Mouse (Mus musculus) lung, postnatal 0 days (tissue): Measurements from ENCODE around the gene Eif2b3. TPM values are rescaled to one million over a fixed set of nuclear protein-coding genes. Genes with fewer than 3 reads are reported as not detected.
A peak's percentile ranks its signal among the peaks of the same experiment; 100 is the strongest.

Experiments
- ATAC-seq: fragments of 200-750 bp; cut with Nextera tagmentation; 2 replicates; pipeline ENCODE4 v1.8.0; 2017; ENCODE audit warnings: moderate library complexity
- DNase-seq: peaks from one replicate; pipeline ENCODE4 v3.0.0-alpha.2; 2016; ENCODE audit warnings: low spot score
- H3K27ac ChIP-seq: fragments of 300-500 bp; sonication (generic); 2 replicates; pipeline ENCODE4 v1.5.1; 2014; ENCODE audit warnings: antibody characterized with exemption, mild to moderate bottlenecking, low read length, mixed read lengths
- H3K27me3 ChIP-seq: fragments of 300-500 bp; sonication (generic); replicated peaks from 2 replicates; pipeline ENCODE4 v1.6.1; 2014; ENCODE audit warnings: low read length, mixed read lengths; ENCODE audit not compliant: insufficient read depth
- H3K36me3 ChIP-seq: fragments of 300-500 bp; sonication (generic); 2 replicates; pipeline ENCODE4 v1.6.1; 2014; ENCODE audit warnings: low read length, mixed read lengths; ENCODE audit not compliant: insufficient read depth
- H3K4me1 ChIP-seq: fragments of 300-500 bp; sonication (generic); 2 replicates; pipeline ENCODE4 v1.6.1; 2014; ENCODE audit warnings: antibody characterized with exemption, low read depth, low read length, mixed read lengths; ENCODE audit not compliant: insufficient read depth
- H3K4me2 ChIP-seq: fragments of 300-500 bp; sonication (generic); replicated peaks from 2 replicates; pipeline ENCODE4 v1.6.1; 2014; ENCODE audit warnings: low read depth, mild to moderate bottlenecking, low read length, moderate library complexity, mixed read lengths
- H3K4me3 ChIP-seq: fragments of 300-500 bp; sonication (generic); 2 replicates; pipeline ENCODE4 v1.5.1; 2014; ENCODE audit warnings: low read depth, low read length
- H3K9ac ChIP-seq: fragments of 300-500 bp; sonication (generic); replicated peaks from 2 replicates; pipeline ENCODE4 v1.6.1; 2014; ENCODE audit warnings: low read depth, mild to moderate bottlenecking
- H3K9me3 ChIP-seq: fragments of 300-500 bp; sonication (generic); 2 replicates; pipeline ENCODE4 v1.6.1; 2016; ENCODE audit warnings: low read length, mixed read lengths
- CTCF ChIP-seq: IDR thresholded peaks from 2 replicates; pipeline ENCODE4 v1.5.1; 2016; ENCODE audit warnings: antibody characterized with exemption, mild to moderate bottlenecking
- EP300 ChIP-seq: IDR thresholded peaks from 2 replicates; pipeline ENCODE4 v1.6.1; 2016; ENCODE audit warnings: antibody characterized with exemption, mild to moderate bottlenecking, control low read depth
- WGBS: fragments of 180-500 bp; shearing (Covaris S2); extraction: QIAGEN DNeasy Blood & Tissue Kit; methylation state at CpG from one replicate; pipeline ENCODE4 v1.1.7; 2014; 5-methylcytosine and 5-hydroxymethylcytosine counted together
- polyA plus RNA-seq: library from polyadenylated mRNA; unstranded; fragments of >200 nt; fragmentation: Nextera tagmentation; extraction: Ambion mirVana; gene quantifications from 2 replicates; pipeline ENCODE4 v1.2.1, GENCODE M21; 2015

Eif2b3 gene
- 21.9 and 24.7 TPM in 2 replicates for polyA plus RNA-seq

GRCm38 (mm10) chr4:117019206-117020134, at the start of gene Eif2b3:
Gene Eif2b3, plus strand, starts transcription at chr4:117019402.
- peak within 1 kb of the TSS; percentile 70 for H3K4me3 ChIP-seq
- no peaks in the 10 kb centered on the region for H3K36me3 ChIP-seq
- WGBS = under 1% methylated on average over 61 of the region's 61 CpGs
- no peaks in the 10 kb centered on the region for H3K4me1 ChIP-seq
- DNase-seq = peak; percentile 96
- H3K27me3 ChIP-seq = no peaks in the 10 kb centered on the region
- TF ChIP-seq EP300 = no peak
- TF ChIP-seq CTCF = peak; percentile 52
- H3K9ac ChIP-seq = peak within 1 kb of the TSS; percentile 63
- H3K27ac ChIP-seq = 0 out of 2 replicates have a peak within 1 kb of the TSS, but pooled peaks have one; percentile 33
- peak within 1 kb of the TSS; percentile 82 for H3K4me2 ChIP-seq
- peak; percentile 98 for ATAC-seq
- no peaks in the 10 kb centered on the region for H3K9me3 ChIP-seq

GRCm38 (mm10) chr4:116976503-116976902, 42.7 kb upstream of the Eif2b3 start:
- no peak overlapping the region for H3K27ac ChIP-seq
- H3K9me3 ChIP-seq = no peaks in the 10 kb centered on the region
- no peak overlapping the region for H3K4me2 ChIP-seq
- ATAC-seq (no peak), DNase-seq (no peak)
- H3K4me3 ChIP-seq = no peak overlapping the region
- no peaks in the 10 kb centered on the region for H3K36me3 ChIP-seq
- 53% methylated on average over 2 of the region's 2 CpGs for WGBS
- H3K9ac ChIP-seq = no peak overlapping the region
- TF ChIP-seq CTCF = peak; percentile 29
- no peak for TF ChIP-seq EP300
- no peaks in the 10 kb centered on the region for H3K27me3 ChIP-seq
- H3K4me1 ChIP-seq = no peaks in the 10 kb centered on the region

DNA sequence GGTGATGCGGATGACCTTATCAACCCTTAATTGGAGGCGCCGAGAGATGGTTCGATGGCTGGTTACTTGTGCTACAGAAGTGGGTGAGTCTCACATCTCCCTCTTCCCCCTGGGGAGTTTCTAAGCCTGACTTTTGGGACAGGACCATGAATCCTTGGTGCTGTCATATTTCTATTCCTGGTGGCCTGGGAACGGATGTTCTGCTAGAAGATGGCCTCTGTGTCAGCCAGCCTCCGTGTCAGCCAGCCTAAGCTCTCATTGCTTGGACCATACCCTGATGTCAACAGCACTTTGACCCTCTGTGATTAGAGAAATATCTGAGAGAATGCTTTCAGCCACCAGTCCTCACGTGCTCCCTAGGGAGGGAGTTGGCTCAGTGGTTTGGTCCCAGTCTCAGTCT, 33.5 kb upstream of the Eif2b3 start:
- no peaks in the 10 kb centered on the region for H3K9me3 ChIP-seq
- H3K4me3 ChIP-seq = no peak overlapping the region
- H3K9ac ChIP-seq = no peak overlapping the region
- no peak overlapping the region for H3K4me2 ChIP-seq
- no peaks in the 10 kb centered on the region for H3K4me1 ChIP-seq
- H3K27me3 ChIP-seq = no peaks in the 10 kb centered on the region
- H3K36me3 ChIP-seq = no peaks in the 10 kb centered on the region
- H3K27ac ChIP-seq = no peak overlapping the region
- 85% methylated on average over 7 of the region's 7 CpGs for WGBS
- ATAC-seq (no peak), DNase-seq (no peak)
- no peak for TF ChIP-seq CTCF
- no peak for TF ChIP-seq EP300

DNA sequence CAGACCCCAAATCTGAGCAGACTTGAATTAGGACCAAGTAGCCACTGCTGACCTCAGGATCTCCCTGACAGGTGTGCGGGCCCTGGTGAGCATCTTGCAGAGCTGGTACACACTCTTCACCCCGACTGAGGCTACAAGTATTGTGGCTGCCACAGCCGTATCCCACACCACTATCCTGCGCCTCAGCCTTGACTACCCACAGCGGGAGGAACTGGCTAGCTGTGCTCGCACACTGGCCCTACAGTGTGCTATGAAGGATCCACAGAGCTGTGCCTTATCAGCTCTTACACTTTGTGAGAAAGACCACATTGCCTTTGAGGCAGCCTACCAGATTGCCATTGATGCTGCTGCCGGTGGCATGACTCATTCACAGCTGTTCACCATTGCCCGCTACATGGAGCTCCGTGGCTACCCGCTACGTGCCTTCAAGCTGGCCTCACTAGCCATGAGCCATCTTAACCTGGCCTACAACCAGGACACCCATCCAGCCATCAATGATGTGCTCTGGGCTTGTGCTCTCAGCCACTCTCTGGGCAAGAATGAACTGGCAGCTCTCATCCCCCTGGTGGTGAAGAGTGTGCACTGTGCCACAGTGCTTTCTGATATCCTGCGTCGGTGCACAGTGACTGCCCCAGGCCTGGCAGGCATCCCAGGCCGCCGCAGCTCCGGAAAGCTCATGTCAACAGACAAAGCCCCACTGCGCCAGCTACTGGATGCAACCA, 32.6 kb upstream of the Eif2b3 start:
- WGBS = 59% methylated on average over 17 of the region's 17 CpGs
- Histone ChIP-seq H3K9ac (no peak overlapping the region), H3K4me1 (no peaks in the 10 kb centered on the region), H3K27ac (no peak overlapping the region), H3K27me3 (no peaks in the 10 kb centered on the region), H3K36me3 (no peaks in the 10 kb centered on the region; the same call in 1 of the 2 replicates), H3K4me3 (no peak overlapping the region), H3K9me3 (no peaks in the 10 kb centered on the region), H3K4me2 (no peak overlapping the region)
- TF ChIP-seq EP300 = no peak
- TF ChIP-seq CTCF = peak; percentile 93
- DNase-seq = peak; percentile 84
- ATAC-seq = peak; percentile 92

DNA sequence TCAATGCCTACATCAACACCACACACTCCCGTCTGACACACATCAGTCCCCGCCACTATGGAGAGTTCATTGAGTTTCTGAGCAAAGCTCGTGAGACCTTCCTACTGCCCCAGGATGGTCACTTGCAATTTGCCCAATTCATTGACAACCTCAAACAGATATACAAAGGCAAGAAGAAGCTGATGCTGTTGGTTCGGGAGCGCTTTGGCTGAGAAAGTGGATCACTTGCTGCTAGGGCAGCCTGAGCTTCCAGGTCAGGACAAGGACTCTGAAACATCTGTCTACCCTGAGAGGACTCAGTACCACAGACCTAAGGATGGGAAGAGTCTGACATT, 32.1 kb upstream of the Eif2b3 start:
- no peak for DNase-seq
- Histone ChIP-seq H3K9ac (no peak overlapping the region), H3K4me1 (no peaks in the 10 kb centered on the region), H3K4me3 (no peak overlapping the region), H3K9me3 (no peaks in the 10 kb centered on the region), H3K4me2 (no peak overlapping the region), H3K27ac (no peak overlapping the region), H3K27me3 (no peaks in the 10 kb centered on the region), H3K36me3 (no peaks in the 10 kb centered on the region; the same call in 1 of the 2 replicates)
- WGBS = 57% methylated on average over 5 of the region's 5 CpGs
- ATAC-seq = no peak
- no peak for TF ChIP-seq CTCF
- TF ChIP-seq EP300 = no peak

- Histone ChIP-seq H3K4me3 (no peak overlapping the region), H3K4me2 (no peak overlapping the region), H3K36me3 (no peaks in the 10 kb centered on the region; the same call in 1 of the 2 replicates), H3K27me3 (no peaks in the 10 kb centered on the region), H3K9ac (no peak overlapping the region), H3K9me3 (no peaks in the 10 kb centered on the region), H3K4me1 (peaks cover 8% of the 10 kb centered on the region; the same call in 1 of the 2 replicates), H3K27ac (no peak overlapping the region)
- DNase-seq (no peak), ATAC-seq (no peak)
- no peak for TF ChIP-seq CTCF
- TF ChIP-seq EP300 = no peak
- WGBS = 69% methylated on average over 6 of the region's 6 CpGs
Observed at GRCm38 (mm10) chr4:116989731-116990130, 29.5 kb upstream of the Eif2b3 start.
